8 mouse cellular contexts compared by ENCODE assay signal in genomic region chr9:65142399-65142798, GRCm38 (mm10). TPM values are rescaled to one million over a fixed set of nuclear protein-coding genes. Genes with fewer than 3 reads are reported as not detected.
DNase-seq lines count a peak whose midpoint lies in the region; ATAC-seq lines count a peak whose summit lies in the region.

No protein-coding gene starts in this region.

- H3K36me3 ChIP-seq in lung, embryonic 15.5 days: no peaks in the 10 kb centered on the region
- peaks cover 14% of the 10 kb centered on the region for H3K36me3 ChIP-seq in forebrain, embryonic 11.5 days (ENCODE audit: control insufficient read depth, insufficient read depth, low read length)
- H3K36me3 ChIP-seq in limb, embryonic 13.5 days: no peaks in the 10 kb centered on the region
- no peaks in the 10 kb centered on the region for H3K36me3 ChIP-seq in stomach, embryonic 14.5 days (ENCODE audit: control insufficient read depth, insufficient read depth, low read length)

- ATAC-seq in lung, embryonic 15.5 days (ENCODE audit: borderline replicate concordance, extremely low read depth, low FRiP score, low TSS enrichment): no peak
- ATAC-seq in forebrain, embryonic 11.5 days (replicated peaks; ENCODE audit: low FRiP score): peak; percentile 49; the same call in 1 of the 2 replicates
- no peak for ATAC-seq in limb, embryonic 13.5 days (ENCODE audit: low FRiP score, low read depth)
- no peak for ATAC-seq in stomach, embryonic 14.5 days (ENCODE audit: insufficient number of reproducible peaks, insufficient read depth, low FRiP score, low read depth)

- H3K4me2 ChIP-seq in lung, embryonic 15.5 days: peak overlapping the region; percentile 96
- peak overlapping the region; percentile 83 for H3K4me2 ChIP-seq in forebrain, embryonic 11.5 days (ENCODE audit: low read depth, low read length, severe bottlenecking)
- H3K4me2 ChIP-seq in limb, embryonic 13.5 days (replicated peaks): peak overlapping the region; percentile 98
- H3K4me2 ChIP-seq in stomach, embryonic 14.5 days (replicated peaks; ENCODE audit: low read depth, low read length): peak overlapping the region; percentile 97

- no peaks in the 10 kb centered on the region for H3K9me3 ChIP-seq in lung, embryonic 15.5 days
- no peaks in the 10 kb centered on the region for H3K9me3 ChIP-seq in forebrain, embryonic 11.5 days (ENCODE audit: control insufficient read depth, low read length)
- no peaks in the 10 kb centered on the region for H3K9me3 ChIP-seq in limb, embryonic 13.5 days
- H3K9me3 ChIP-seq in stomach, embryonic 14.5 days (ENCODE audit: control insufficient read depth, low read depth, low read length): no peaks in the 10 kb centered on the region

- DNase-seq in lung, postnatal 36 days: no peak
- peak; percentile 76 for DNase-seq in forebrain, embryonic 11.5 days (ENCODE audit: low spot score)
- no peak for DNase-seq in adrenal gland, adult 2 months
- no peak for DNase-seq in natural killer cell, adult 2 months (ENCODE audit: low spot score in 2 of 2)
- DNase-seq in urinary bladder, postnatal 25 days (ENCODE audit: low spot score): no peak

- no peak overlapping the region for H3K27ac ChIP-seq in lung, embryonic 15.5 days
- H3K27ac ChIP-seq in forebrain, embryonic 11.5 days (ENCODE audit: low read depth, low read length): peak overlapping the region; percentile 95
- no peak overlapping the region for H3K27ac ChIP-seq in limb, embryonic 13.5 days
- no peak overlapping the region for H3K27ac ChIP-seq in stomach, embryonic 14.5 days (ENCODE audit: low read length)

- WGBS in lung, embryonic 15.5 days: 2% methylated on average over 8 of the region's 8 CpGs
- under 1% methylated on average over 8 of the region's 8 CpGs for WGBS in forebrain, embryonic 11.5 days
- 2% methylated on average over 8 of the region's 8 CpGs for WGBS in limb, embryonic 13.5 days
- WGBS in stomach, embryonic 14.5 days: 3% methylated on average over 8 of the region's 8 CpGs

- H3K9ac ChIP-seq in lung, embryonic 15.5 days: peak overlapping the region; percentile 65
- H3K9ac ChIP-seq in forebrain, embryonic 11.5 days (ENCODE audit: low read length): peak overlapping the region; percentile 99
- peak overlapping the region; percentile 80 for H3K9ac ChIP-seq in limb, embryonic 13.5 days
- no peak overlapping the region; the same call in 1 of the 2 replicates for H3K9ac ChIP-seq in stomach, embryonic 14.5 days (replicated peaks; ENCODE audit: low read depth, low read length)

- peaks cover 22% of the 10 kb centered on the region; the same call in 1 of the 2 replicates for H3K27me3 ChIP-seq in lung, embryonic 15.5 days
- no peaks in the 10 kb centered on the region for H3K27me3 ChIP-seq in forebrain, embryonic 11.5 days (ENCODE audit: control insufficient read depth, insufficient read depth, low read length)
- peaks cover 59% of the 10 kb centered on the region for H3K27me3 ChIP-seq in limb, embryonic 13.5 days
- no peaks in the 10 kb centered on the region for H3K27me3 ChIP-seq in stomach, embryonic 14.5 days (ENCODE audit: control insufficient read depth, insufficient read depth, low read length)

- H3K4me3 ChIP-seq in lung, embryonic 15.5 days: peak overlapping the region; percentile 73
- H3K4me3 ChIP-seq in forebrain, embryonic 11.5 days (ENCODE audit: low read depth, low read length): peak overlapping the region; percentile 97
- H3K4me3 ChIP-seq in limb, embryonic 13.5 days: peak overlapping the region; percentile 75
- peak overlapping the region; percentile 67 for H3K4me3 ChIP-seq in stomach, embryonic 14.5 days (ENCODE audit: low read depth, low read length)

- peaks cover 12% of the 10 kb centered on the region for H3K4me1 ChIP-seq in lung, embryonic 15.5 days
- peaks cover 24% of the 10 kb centered on the region; the same call in 1 of the 2 replicates for H3K4me1 ChIP-seq in forebrain, embryonic 11.5 days (replicated peaks; ENCODE audit: control insufficient read depth, insufficient read depth, low read length)
- H3K4me1 ChIP-seq in limb, embryonic 13.5 days: peaks cover 17% of the 10 kb centered on the region
- peaks cover 5% of the 10 kb centered on the region; the same call in 1 of the 2 replicates for H3K4me1 ChIP-seq in stomach, embryonic 14.5 days (ENCODE audit: control insufficient read depth, insufficient read depth, low read length)

RNA-seq across cellular contexts. Expression of gene Igdcc3, which starts 1.4 kb away (rescaled TPM):
- 1.8 and 2.0 TPM in 2 replicates for polyA plus RNA-seq in lung, embryonic 15.5 days (2015; fragmentation: Nextera tagmentation; extraction: Ambion mirVana)
- 81.2 and 83.8 TPM in 2 replicates for polyA plus RNA-seq in forebrain, embryonic 11.5 days (2014; fragmentation: Nextera tagmentation; extraction: Ambion mirVana)
- polyA plus RNA-seq in limb, embryonic 13.5 days (2015; fragmentation: Nextera tagmentation; extraction: Ambion mirVana): 1.2 and 2.1 TPM in 2 replicates
- polyA plus RNA-seq in stomach, embryonic 14.5 days (2014; fragmentation: Nextera tagmentation; extraction: Ambion mirVana): 2.0 and 2.7 TPM in 2 replicates
- total RNA-seq in adrenal gland, adult 2 months (2021): 1 to 10 TPM; 1.1 to 1.4 TPM
- 2.6 and 4.8 TPM in 2 replicates for polyA plus RNA-seq in adrenal gland, adult 2 months (2012; rRNA removed)

RNA-seq across cellular contexts. Expression of gene Igdcc4, which starts 41.1 kb away (rescaled TPM):
- polyA plus RNA-seq in lung, embryonic 15.5 days (2015; fragmentation: Nextera tagmentation; extraction: Ambion mirVana): 14.4 and 14.6 TPM in 2 replicates
- polyA plus RNA-seq in forebrain, embryonic 11.5 days (2014; fragmentation: Nextera tagmentation; extraction: Ambion mirVana): 14.9 and 15.8 TPM in 2 replicates
- 24.7 and 27.6 TPM in 2 replicates for polyA plus RNA-seq in limb, embryonic 13.5 days (2015; fragmentation: Nextera tagmentation; extraction: Ambion mirVana)
- polyA plus RNA-seq in stomach, embryonic 14.5 days (2014; fragmentation: Nextera tagmentation; extraction: Ambion mirVana): 42.4 and 43.3 TPM in 2 replicates
- total RNA-seq in adrenal gland, adult 2 months (2021): 10 to 100 TPM; 22.5 to 33.7 TPM
- 37.5 and 38.9 TPM in 2 replicates for polyA plus RNA-seq in adrenal gland, adult 2 months (2012; rRNA removed)

RNA-seq across cellular contexts. Expression of gene Parp16, which starts 52.8 kb away (rescaled TPM):
- polyA plus RNA-seq in lung, embryonic 15.5 days (2015; fragmentation: Nextera tagmentation; extraction: Ambion mirVana): 5.4 and 5.6 TPM in 2 replicates
- 5.4 and 6.6 TPM in 2 replicates for polyA plus RNA-seq in forebrain, embryonic 11.5 days (2014; fragmentation: Nextera tagmentation; extraction: Ambion mirVana)
- polyA plus RNA-seq in limb, embryonic 13.5 days (2015; fragmentation: Nextera tagmentation; extraction: Ambion mirVana): 7.0 and 7.1 TPM in 2 replicates
- 6.0 and 6.4 TPM in 2 replicates for polyA plus RNA-seq in stomach, embryonic 14.5 days (2014; fragmentation: Nextera tagmentation; extraction: Ambion mirVana)
- total RNA-seq in adrenal gland, adult 2 months (2021): 10 to 100 TPM; 13.5 to 22.3 TPM
- 41.9 and 49.8 TPM in 2 replicates for polyA plus RNA-seq in adrenal gland, adult 2 months (2012; rRNA removed)

Comparison
In these comparisons a context has a peak if more than half of its experiments do, and no peak if none do; other contexts are left out.
1. RNA of gene Igdcc3, which starts 1.4 kb away (polyA plus RNA-seq): 81.2 to 83.8 TPM in forebrain, embryonic 11.5 days; 2.6 to 4.8 TPM in adrenal gland, adult 2 months, 2.0 to 2.7 TPM in stomach, embryonic 14.5 days, 1.8 to 2.0 TPM in lung, embryonic 15.5 days and 1.2 to 2.1 TPM in limb, embryonic 13.5 days; every median in the first group is over 10 times any median in the second.
2. Peak in every context shown above with its lines, with median percentiles within 50 percentile points of each other: H3K4me2 ChIP-seq and H3K4me3 ChIP-seq.